Comparison of ENCODE assay signal across 8 mouse cellular contexts in genomic region chr19:29253728-29254127, GRCm38 (mm10). TPM values are rescaled to one million over a fixed set of nuclear protein-coding genes. Genes with fewer than 3 reads are reported as not detected.
DNase-seq lines count a peak whose midpoint lies in the region; ATAC-seq and TF ChIP-seq lines count a peak whose summit lies in the region.

No protein-coding gene starts in this region.

- no peak for TF ChIP-seq EP300 in liver, embryonic 14.5 days (IDR thresholded peaks at IDR 0.05; ENCODE audit: low read depth)

- peak; percentile 92 for TF ChIP-seq CTCF in E14TG2a.4 (conservative IDR thresholded peaks at IDR 0.05; ENCODE audit: low read length)
- peak; percentile 99 for TF ChIP-seq CTCF in liver, embryonic 14.5 days (IDR thresholded peaks at IDR 0.05; ENCODE audit: low read depth)

- no peak overlapping the region for H3K4me3 ChIP-seq in E14TG2a.4 (replicated peaks; ENCODE audit: low read length)
- peak overlapping the region; percentile 11; the same call in 1 of the 2 replicates for H3K4me3 ChIP-seq in forebrain, embryonic 11.5 days (ENCODE audit: low read depth, low read length)
- peak overlapping the region; percentile 96 for H3K4me3 ChIP-seq in heart, embryonic 16.5 days (ENCODE audit: low read length)
- H3K4me3 ChIP-seq in liver, embryonic 14.5 days (ENCODE audit: insufficient read depth in 1 of 2, low read depth in 2 of 2, low read length in 2 of 2), result peak overlapping the region; percentile 70 to 88
- H3K4me3 ChIP-seq in stomach, embryonic 15.5 days (replicated peaks), result peak overlapping the region; percentile 94

- H3K36me3 ChIP-seq in E14TG2a.4 (ENCODE audit: insufficient read depth, low read length), result no peaks in the 10 kb centered on the region
- no peaks in the 10 kb centered on the region for H3K36me3 ChIP-seq in forebrain, embryonic 11.5 days (ENCODE audit: control insufficient read depth, insufficient read depth, low read length)
- H3K36me3 ChIP-seq in heart, embryonic 16.5 days (ENCODE audit: control insufficient read depth, insufficient read depth), result no peaks in the 10 kb centered on the region
- H3K36me3 ChIP-seq in liver, embryonic 14.5 days (replicated peaks; ENCODE audit: control insufficient read depth, insufficient read depth, low read depth), result peaks cover 13% of the 10 kb centered on the region
- no peaks in the 10 kb centered on the region for H3K36me3 ChIP-seq in stomach, embryonic 15.5 days

- WGBS in forebrain, embryonic 11.5 days, result 3% methylated on average over 9 of the region's 9 CpGs
- 2% methylated on average over 9 of the region's 9 CpGs for WGBS in heart, embryonic 16.5 days
- under 1% methylated on average over 9 of the region's 9 CpGs for WGBS in liver, embryonic 14.5 days (ENCODE audit: insufficient replicate concordance)
- WGBS in stomach, embryonic 15.5 days, result 5% methylated on average over 9 of the region's 9 CpGs

- peaks cover 44% of the 10 kb centered on the region for H3K27me3 ChIP-seq in E14TG2a.4 (ENCODE audit: insufficient read depth, low read length)
- no peaks in the 10 kb centered on the region for H3K27me3 ChIP-seq in forebrain, embryonic 11.5 days (ENCODE audit: control insufficient read depth, insufficient read depth, low read length)
- no peaks in the 10 kb centered on the region for H3K27me3 ChIP-seq in heart, embryonic 16.5 days (ENCODE audit: control insufficient read depth, insufficient read depth, low read length)
- H3K27me3 ChIP-seq in liver, embryonic 14.5 days (ENCODE audit: control insufficient read depth, insufficient read depth, low read length), result no peaks in the 10 kb centered on the region
- no peaks in the 10 kb centered on the region for H3K27me3 ChIP-seq in stomach, embryonic 15.5 days (replicated peaks)

- peak; percentile 92 for DNase-seq in c-Kit-positive CD71-positive TER-119-positive erythroid progenitor cells, embryonic 14.5 days (ENCODE audit: low spot score)
- peak; percentile 87 for DNase-seq in forebrain, embryonic 11.5 days (ENCODE audit: low spot score)
- peak; percentile 87 to 89 for DNase-seq in kidney, postnatal 25 days
- DNase-seq in liver, embryonic 14.5 days (ENCODE audit: low read depth in 3 of 3, low spot score in 3 of 3), result peak; percentile 82 to 87 (median 83)
- peak; percentile 84 for DNase-seq in neural tube, embryonic 10.5 days (ENCODE audit: extremely low spot score, low spot score)

- no peaks in the 10 kb centered on the region for H3K9me3 ChIP-seq in E14TG2a.4 (ENCODE audit: low read length)
- no peaks in the 10 kb centered on the region for H3K9me3 ChIP-seq in forebrain, embryonic 11.5 days (ENCODE audit: control insufficient read depth, low read length)
- H3K9me3 ChIP-seq in heart, embryonic 16.5 days (replicated peaks; ENCODE audit: control insufficient read depth, low read length), result no peaks in the 10 kb centered on the region
- H3K9me3 ChIP-seq in liver, embryonic 14.5 days (ENCODE audit: control insufficient read depth, low read length), result no peaks in the 10 kb centered on the region
- no peaks in the 10 kb centered on the region for H3K9me3 ChIP-seq in stomach, embryonic 15.5 days

- no peak overlapping the region for H3K27ac ChIP-seq in forebrain, embryonic 11.5 days (ENCODE audit: low read depth, low read length)
- H3K27ac ChIP-seq in heart, embryonic 16.5 days (ENCODE audit: low read length), result peak overlapping the region; percentile 63; the same call in 1 of the 2 replicates
- H3K27ac ChIP-seq in liver, embryonic 14.5 days, result peak overlapping the region; percentile 75
- H3K27ac ChIP-seq in stomach, embryonic 15.5 days, result no peak overlapping the region

- H3K9ac ChIP-seq in forebrain, embryonic 11.5 days (ENCODE audit: low read length), result no peak overlapping the region
- peak overlapping the region; percentile 67 for H3K9ac ChIP-seq in heart, embryonic 16.5 days (ENCODE audit: low read length)
- H3K9ac ChIP-seq in liver, embryonic 14.5 days (replicated peaks), result peak overlapping the region; percentile 89
- H3K9ac ChIP-seq in stomach, embryonic 15.5 days, result no peak overlapping the region

- ATAC-seq in forebrain, embryonic 11.5 days (replicated peaks; ENCODE audit: low FRiP score), result peak; percentile 58
- ATAC-seq in heart, embryonic 16.5 days (replicated peaks; ENCODE audit: extremely low read depth, insufficient read depth, low FRiP score), result 0 out of 2 replicates have a peak, but pooled peaks have one; percentile 20
- ATAC-seq in liver, embryonic 14.5 days (ENCODE audit: insufficient read depth), result peak; percentile 40; the same call in 1 of the 2 replicates
- ATAC-seq in stomach, embryonic 15.5 days (ENCODE audit: insufficient read depth, low FRiP score, low read depth), result peak; percentile 61; the same call in 1 of the 2 replicates

- H3K4me1 ChIP-seq in E14TG2a.4 (replicated peaks; ENCODE audit: low read depth, low read length), result peaks cover 41% of the 10 kb centered on the region
- H3K4me1 ChIP-seq in forebrain, embryonic 11.5 days (replicated peaks; ENCODE audit: control insufficient read depth, insufficient read depth, low read length), result peaks cover 7% of the 10 kb centered on the region; the same call in 1 of the 2 replicates
- peaks cover 34% of the 10 kb centered on the region for H3K4me1 ChIP-seq in heart, embryonic 16.5 days (ENCODE audit: control insufficient read depth, insufficient read depth, low read length)
- H3K4me1 ChIP-seq in liver, embryonic 14.5 days (replicated peaks; ENCODE audit: control insufficient read depth in 2 of 2, insufficient read depth in 2 of 2, low read length in 1 of 2), result peaks cover 18 to 21% of the 10 kb centered on the region in 2 experiments
- peaks cover 23% of the 10 kb centered on the region for H3K4me1 ChIP-seq in stomach, embryonic 15.5 days

- H3K4me2 ChIP-seq in forebrain, embryonic 11.5 days (ENCODE audit: low read depth, low read length, severe bottlenecking), result peak overlapping the region; percentile 92
- peak overlapping the region; percentile 94 for H3K4me2 ChIP-seq in heart, embryonic 16.5 days (ENCODE audit: low read depth, low read length)
- peak overlapping the region; percentile 94 for H3K4me2 ChIP-seq in liver, embryonic 14.5 days (ENCODE audit: low read depth)
- H3K4me2 ChIP-seq in stomach, embryonic 15.5 days, result peak overlapping the region; percentile 80

RNA-seq across cellular contexts. Expression of gene Jak2, which starts 2.1 kb away (rescaled TPM):
- 13.2 and 14.6 TPM in 2 replicates for polyA plus RNA-seq in forebrain, embryonic 11.5 days (2014; fragmentation: Nextera tagmentation; extraction: Ambion mirVana)
- polyA plus RNA-seq in heart, embryonic 16.5 days (2015; fragmentation: Nextera tagmentation; extraction: Ambion mirVana), result 5.5 and 6.4 TPM in 2 replicates
- 8.6 and 13.9 TPM in 2 replicates for polyA plus RNA-seq in liver, embryonic 14.5 days (2012; rRNA removed)
- polyA plus RNA-seq in liver, embryonic 14.5 days (2014; fragmentation: Nextera tagmentation; extraction: Ambion mirVana), result 16.0 and 19.4 TPM in 2 replicates
- 10.2 and 10.5 TPM in 2 replicates for polyA plus RNA-seq in stomach, embryonic 15.5 days (2015; fragmentation: Nextera tagmentation; extraction: Ambion mirVana)

Comparison
In these comparisons a context has a peak if more than half of its experiments do, and no peak if none do; other contexts are left out.
1. H3K27ac ChIP-seq: peak in heart, embryonic 16.5 days (single experiment) and liver, embryonic 14.5 days (single experiment); none in forebrain, embryonic 11.5 days (single experiment) and stomach, embryonic 15.5 days (single experiment).
2. H3K9ac ChIP-seq: peak in heart, embryonic 16.5 days (single experiment) and liver, embryonic 14.5 days (single experiment); none in forebrain, embryonic 11.5 days (single experiment) and stomach, embryonic 15.5 days (single experiment).
3. Peak in every context shown above with its lines, with median percentiles within 50 percentile points of each other: DNase-seq, ATAC-seq and H3K4me2 ChIP-seq.